Mouse (Mus musculus) heart, embryonic 14.5 days (tissue): Measurements from ENCODE around the gene Slc9a8. TPM values are rescaled to one million over a fixed set of nuclear protein-coding genes. Genes with fewer than 3 reads are reported as not detected.

Experiments used
- ATAC-seq: fragments of 200-750 bp; cut with Nextera tagmentation; 2 replicates; pipeline ENCODE4 v1.8.0; 2017; ENCODE audit warnings: low read depth, moderate TSS enrichment; ENCODE audit not compliant: insufficient number of reproducible peaks, insufficient read depth, low FRiP score
- H3K27ac ChIP-seq, 2 experiments: fragments of 200-500 bp in 1 of 2; fragments of 300-500 bp in 1 of 2; sonication (generic) in 1 of 2; replicated peaks in 1 of 2; 2 replicates each; pipeline ENCODE4 v1.5.1; 2012 to 2014; ENCODE audit warnings: low read depth in 2 of 2, low read length in 2 of 2, control low read depth in 1 of 2, mild to moderate bottlenecking in 1 of 2, mixed read lengths in 1 of 2; ENCODE audit not compliant: control insufficient read depth in 1 of 2, insufficient read depth in 1 of 2
- H3K27me3 ChIP-seq: fragments of 300-500 bp; sonication (generic); 2 replicates; pipeline ENCODE4 v1.6.1; 2014; ENCODE audit warnings: mild to moderate bottlenecking, low read length, control low read depth; ENCODE audit not compliant: control insufficient read depth, insufficient read depth
- H3K36me3 ChIP-seq: fragments of 300-500 bp; sonication (generic); 2 replicates; pipeline ENCODE4 v1.6.1; 2014; ENCODE audit warnings: mild to moderate bottlenecking, control low read depth, low read length, mixed read lengths; ENCODE audit not compliant: control insufficient read depth, insufficient read depth
- H3K4me1 ChIP-seq, 2 experiments: fragments of 200-500 bp in 1 of 2; fragments of 300-500 bp in 1 of 2; sonication (generic) in 1 of 2; 2 replicates each; pipeline ENCODE4 v1.6.1; 2012 to 2014; ENCODE audit warnings: low read length in 2 of 2, control low read depth in 1 of 2, mixed read lengths in 1 of 2; ENCODE audit not compliant: control insufficient read depth in 2 of 2, insufficient read depth in 2 of 2
- H3K4me2 ChIP-seq: fragments of 300-500 bp; sonication (generic); 2 replicates; pipeline ENCODE4 v1.6.1; 2014; ENCODE audit warnings: mild to moderate bottlenecking, low read length
- H3K4me3 ChIP-seq, 2 experiments: fragments of 200-500 bp in 1 of 2; fragments of 300-500 bp in 1 of 2; sonication (generic) in 1 of 2; 2 replicates each; pipeline ENCODE4 v1.5.1; 2012 to 2014; ENCODE audit warnings: low read length in 2 of 2, mild to moderate bottlenecking in 2 of 2, control low read depth in 1 of 2, low read depth in 1 of 2, moderate library complexity in 1 of 2; ENCODE audit not compliant: control insufficient read depth in 1 of 2, insufficient read depth in 1 of 2
- H3K9ac ChIP-seq: fragments of 300-500 bp; sonication (generic); 2 replicates; pipeline ENCODE4 v1.6.1; 2014; ENCODE audit warnings: mild to moderate bottlenecking, low read length
- H3K9me3 ChIP-seq: fragments of 300-500 bp; sonication (generic); 2 replicates; pipeline ENCODE4 v1.6.1; 2016; ENCODE audit warnings: low read length, control low read depth; ENCODE audit not compliant: control insufficient read depth
- WGBS: fragments of 180-500 bp; shearing (Covaris S2); extraction: QIAGEN DNeasy Blood & Tissue Kit; methylation state at CpG from one replicate; pipeline ENCODE4 v1.1.7; 2014; 5-methylcytosine and 5-hydroxymethylcytosine counted together
- polyA plus RNA-seq: library from polyadenylated mRNA; unstranded; fragments of >200 nt; fragmentation: Nextera tagmentation; extraction: Ambion mirVana; gene quantifications from 2 replicates; pipeline ENCODE4 v1.2.1, GENCODE M21; 2014

The Slc9a8 gene
- polyA plus RNA-seq, 1 experiment from 2014 or later, result 19.3 TPM

DNA sequence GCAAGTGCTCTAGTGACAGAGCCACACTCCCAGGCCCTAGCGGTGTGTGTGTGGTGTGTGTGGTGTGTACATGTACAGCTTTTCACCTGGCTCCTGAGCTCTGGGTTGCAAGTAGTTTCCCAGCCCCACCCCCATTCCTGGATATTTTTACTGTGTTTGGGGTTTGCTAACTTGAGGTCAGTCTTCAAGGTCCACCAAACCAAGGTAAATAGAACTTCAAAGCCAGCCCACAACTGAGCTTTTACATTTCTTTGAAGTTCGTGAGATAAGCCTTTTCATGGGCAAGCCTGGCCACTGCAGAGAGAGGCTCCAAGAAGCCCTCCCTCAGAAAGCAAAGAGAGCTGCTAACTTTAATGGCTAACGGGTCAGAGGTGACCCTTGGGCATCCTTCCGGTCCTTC lies 42.5 kb upstream of the Slc9a8 start:
- Histone ChIP-seq H3K36me3 (no peaks in the 10 kb centered on the region), H3K4me3 (no peak overlapping the region), H3K27me3 (no peaks in the 10 kb centered on the region), H3K4me1 (peaks cover 12 to 28% of the 10 kb centered on the region in 2 experiments), H3K9me3 (no peaks in the 10 kb centered on the region), H3K27ac (no peak overlapping the region), H3K4me2 (no peak overlapping the region), H3K9ac (no peak overlapping the region)
- WGBS, result 43% methylated on average over 4 of the region's 4 CpGs
- ATAC-seq, result no peak

DNA sequence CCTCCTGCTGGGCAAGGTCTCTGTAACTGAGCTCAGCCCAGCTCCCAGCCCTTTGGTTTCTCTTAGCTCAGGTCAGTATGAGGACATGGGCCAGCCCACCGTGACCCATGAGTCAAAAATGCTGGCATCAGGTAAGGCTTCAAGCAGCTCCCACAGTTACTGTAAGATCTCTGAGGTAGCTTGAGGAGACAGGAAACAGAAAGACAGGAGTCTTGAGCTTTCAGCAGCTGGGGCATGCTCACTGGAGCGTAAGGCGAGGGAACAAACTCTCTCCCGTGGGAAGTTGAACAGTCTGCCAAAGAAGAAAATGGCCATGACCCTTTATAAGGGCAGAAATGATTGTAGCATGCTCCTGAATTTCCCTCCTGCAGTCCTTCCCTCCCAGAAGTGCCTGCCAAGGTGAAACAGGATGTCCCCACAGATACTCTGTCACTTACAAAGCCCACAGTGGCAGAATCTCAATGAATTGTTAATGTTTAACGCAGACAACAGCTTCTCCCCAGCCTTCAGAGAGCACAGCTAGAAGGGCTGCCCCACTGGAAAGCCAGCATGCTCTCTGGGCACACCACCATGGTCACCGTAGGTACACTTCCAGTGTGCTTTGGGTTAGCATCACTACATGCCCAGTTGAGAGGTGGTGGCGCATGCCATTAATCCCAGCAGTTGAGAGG lies 40.8 kb upstream of the Slc9a8 start:
- Histone ChIP-seq H3K36me3 (no peaks in the 10 kb centered on the region), H3K4me2 (no peak overlapping the region), H3K4me1 (peaks cover 16 to 30% of the 10 kb centered on the region in 2 experiments), H3K9ac (no peak overlapping the region), H3K9me3 (no peaks in the 10 kb centered on the region), H3K4me3 (no peak overlapping the region), H3K27me3 (no peaks in the 10 kb centered on the region), H3K27ac (no peak overlapping the region)
- WGBS, result 56% methylated on average over 7 of the region's 7 CpGs
- no peak for ATAC-seq

DNA sequence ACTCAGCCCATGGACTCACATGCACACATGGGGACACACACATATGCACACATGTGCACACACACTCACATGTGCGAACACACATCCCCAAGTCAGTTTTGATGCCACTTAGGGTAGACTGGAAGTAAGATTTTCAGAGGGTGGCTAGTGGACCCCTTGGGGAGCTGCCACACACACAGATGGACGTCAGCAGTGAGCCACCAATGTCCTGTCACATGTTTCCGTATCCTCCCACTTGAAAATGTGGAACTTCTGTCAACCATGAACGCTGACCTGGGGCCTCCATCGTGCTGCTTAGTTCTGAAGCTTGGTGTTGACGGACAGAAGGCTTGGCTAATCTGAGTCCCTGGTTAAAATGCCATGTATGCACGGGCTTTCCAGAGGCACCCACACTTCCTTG lies 39.9 kb upstream of the Slc9a8 start:
- Histone ChIP-seq H3K27ac (no peak overlapping the region), H3K4me2 (no peak overlapping the region), H3K4me3 (no peak overlapping the region), H3K4me1 (peaks cover 13 to 23% of the 10 kb centered on the region in 2 experiments), H3K36me3 (no peaks in the 10 kb centered on the region), H3K9me3 (no peaks in the 10 kb centered on the region), H3K27me3 (no peaks in the 10 kb centered on the region), H3K9ac (no peak overlapping the region)
- ATAC-seq, result no peak
- 49% methylated on average over 7 of the region's 7 CpGs for WGBS

DNA sequence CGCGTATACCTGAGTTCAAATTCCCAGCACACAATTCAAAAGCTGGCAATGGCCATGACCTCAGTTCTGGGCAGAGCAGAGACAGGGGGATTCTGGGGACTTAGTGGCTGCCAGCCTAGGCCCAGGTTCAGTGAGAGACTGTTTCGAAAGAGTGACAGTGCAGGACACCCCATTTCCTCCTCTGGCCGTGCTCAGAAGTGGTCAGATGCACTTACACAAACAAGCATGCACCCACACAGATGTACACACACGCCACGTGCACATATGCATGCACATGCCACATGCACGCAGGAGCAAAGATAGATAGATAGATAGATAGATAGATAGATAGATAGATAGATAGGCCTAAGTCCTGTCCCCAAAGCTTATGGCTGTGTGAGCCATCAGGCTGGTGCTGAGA lies 39.1 kb upstream of the Slc9a8 start:
- H3K4me2 ChIP-seq, result no peak overlapping the region
- 88% methylated on average over 7 of the region's 7 CpGs for WGBS
- peaks cover 17 to 29% of the 10 kb centered on the region in 2 experiments for H3K4me1 ChIP-seq
- H3K36me3 ChIP-seq, result no peaks in the 10 kb centered on the region
- ATAC-seq, result no peak
- H3K4me3 ChIP-seq, result no peak overlapping the region
- no peak overlapping the region for H3K27ac ChIP-seq
- H3K9ac ChIP-seq, result no peak overlapping the region
- no peaks in the 10 kb centered on the region for H3K27me3 ChIP-seq
- H3K9me3 ChIP-seq, result no peaks in the 10 kb centered on the region

DNA sequence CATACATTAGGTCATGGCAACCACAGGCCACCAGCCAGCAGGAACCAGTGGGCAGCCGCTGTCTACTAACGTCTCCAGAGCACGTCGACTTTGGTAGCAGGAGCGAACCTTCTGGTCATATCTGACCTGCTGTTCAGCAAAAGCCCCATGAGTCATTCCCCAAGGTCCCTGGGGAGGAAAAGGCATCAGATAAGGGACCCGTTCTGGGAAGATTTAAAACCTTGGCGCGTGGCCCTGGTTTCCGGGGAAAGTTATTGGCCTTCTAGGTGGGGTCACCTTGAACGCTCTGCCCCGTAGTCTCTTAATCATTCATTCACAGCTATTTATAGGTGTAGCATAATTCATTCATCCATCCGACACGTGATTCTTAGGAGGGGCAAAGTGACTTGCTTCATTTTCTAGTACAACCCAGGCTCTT lies 37.8 kb upstream of the Slc9a8 start:
- Histone ChIP-seq H3K4me1 (peaks cover 17 to 27% of the 10 kb centered on the region in 2 experiments), H3K27me3 (no peaks in the 10 kb centered on the region), H3K36me3 (no peaks in the 10 kb centered on the region), H3K27ac (peak overlapping the region; percentile 50 to 70), H3K9ac (no peak overlapping the region), H3K4me3 (no peak overlapping the region), H3K4me2 (no peak overlapping the region; the same call in 1 of the 2 replicates), H3K9me3 (no peaks in the 10 kb centered on the region)
- 19% methylated on average over 13 of the region's 13 CpGs for WGBS
- no peak for ATAC-seq

DNA sequence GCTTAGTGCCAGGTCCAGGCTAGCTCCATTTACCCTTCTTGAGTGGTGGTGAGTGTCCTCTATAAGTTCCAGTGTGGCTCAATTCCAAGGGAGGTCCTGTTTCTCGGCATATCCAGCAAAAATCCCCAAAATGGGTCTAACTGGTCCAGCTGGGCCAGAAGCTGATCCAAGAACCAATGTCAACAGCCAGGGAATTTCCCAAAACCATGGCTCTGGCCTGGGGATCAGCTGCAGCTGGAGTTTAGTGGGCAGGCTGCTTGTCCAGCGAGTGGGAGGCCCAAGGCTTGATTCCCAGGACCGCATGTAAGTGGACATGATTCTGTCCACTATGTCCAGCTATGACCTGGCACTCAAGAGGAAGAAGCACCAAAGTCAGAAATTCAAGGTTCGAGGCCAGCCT lies 35.1 kb upstream of the Slc9a8 start:
- H3K4me1 ChIP-seq, result peaks cover 15 to 23% of the 10 kb centered on the region in 2 experiments
- no peak overlapping the region for H3K4me2 ChIP-seq
- no peak overlapping the region for H3K9ac ChIP-seq
- no peaks in the 10 kb centered on the region for H3K36me3 ChIP-seq
- ATAC-seq, result no peak
- no peaks in the 10 kb centered on the region for H3K27me3 ChIP-seq
- H3K27ac ChIP-seq, result no peak overlapping the region
- H3K9me3 ChIP-seq, result no peaks in the 10 kb centered on the region
- H3K4me3 ChIP-seq, result no peak overlapping the region
- WGBS, result 84% methylated on average over 4 of the region's 4 CpGs

DNA sequence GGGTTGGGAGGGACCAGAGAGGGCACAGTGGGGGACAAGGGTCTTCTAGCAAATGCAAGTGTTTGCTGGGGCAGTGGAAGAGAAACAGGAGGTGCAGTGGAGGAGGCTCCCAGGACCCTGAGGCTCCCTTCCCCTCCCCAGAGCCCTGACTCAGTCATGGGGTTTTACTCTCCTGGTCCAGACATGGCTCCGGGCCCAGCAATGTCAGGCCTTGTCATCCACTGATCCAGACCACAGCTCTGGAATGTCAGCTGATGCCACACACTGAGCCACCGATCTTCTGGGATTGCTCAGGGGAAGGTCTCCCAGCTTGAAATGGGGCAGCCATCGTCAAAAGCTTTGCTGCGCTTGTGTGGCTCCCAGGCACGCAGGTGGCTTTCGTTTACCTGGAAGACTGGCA lies 34.5 kb upstream of the Slc9a8 start:
- Histone ChIP-seq H3K9ac (no peak overlapping the region), H3K9me3 (no peaks in the 10 kb centered on the region), H3K36me3 (no peaks in the 10 kb centered on the region), H3K4me2 (no peak overlapping the region), H3K4me3 (no peak overlapping the region), H3K27me3 (no peaks in the 10 kb centered on the region), H3K27ac (no peak overlapping the region), H3K4me1 (peaks cover 15 to 23% of the 10 kb centered on the region in 2 experiments)
- ATAC-seq, result no peak
- 59% methylated on average over 6 of the region's 6 CpGs for WGBS

DNA sequence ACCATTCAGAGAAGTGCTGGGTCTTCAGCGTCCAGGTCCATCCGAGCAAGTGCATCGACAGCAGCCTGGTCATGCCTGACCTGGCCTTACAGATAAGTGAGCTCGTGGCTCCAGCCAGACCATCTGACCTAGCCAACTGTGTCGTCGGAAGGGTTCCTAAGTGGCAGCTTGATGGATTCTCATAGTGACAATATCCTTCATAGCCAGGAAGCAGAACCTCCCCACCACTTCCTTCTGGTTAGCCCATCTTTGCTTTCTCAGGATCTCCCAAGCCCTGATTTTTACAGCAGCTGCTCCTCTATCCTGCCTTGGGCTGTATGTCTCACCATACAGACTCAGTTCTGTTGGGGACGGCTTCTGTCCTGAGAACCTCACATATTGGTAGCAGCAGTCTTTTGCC lies 27.1 kb upstream of the Slc9a8 start:
- Histone ChIP-seq H3K36me3 (no peaks in the 10 kb centered on the region), H3K4me3 (no peak overlapping the region), H3K4me2 (no peak overlapping the region), H3K9me3 (no peaks in the 10 kb centered on the region), H3K27ac (no peak overlapping the region), H3K4me1 (no peaks in the 10 kb centered on the region), H3K9ac (no peak overlapping the region), H3K27me3 (no peaks in the 10 kb centered on the region)
- 64% methylated on average over 7 of the region's 7 CpGs for WGBS
- ATAC-seq, result no peak
